Mouse (Mus musculus): ENCODE measurements around the gene Ntm.

GRCm38 (mm10) chr9:29369621-29370020 is 593.3 kb downstream of the Ntm start:
- TF ChIP-seq TCF12 (IDR thresholded peaks at IDR 0.05; ENCODE audit: insufficient read depth, poor library complexity, severe bottlenecking) (no peak), POLR2A (IDR thresholded peaks at IDR 0.05; ENCODE audit: insufficient read length, low read depth) (no peak), TCF3 (IDR thresholded peaks at IDR 0.05; ENCODE audit: insufficient read length, low read depth) (no peak), E2F4 (IDR thresholded peaks at IDR 0.05; ENCODE audit: insufficient read depth) (no peak), POLR2AphosphoS2 (IDR thresholded peaks at IDR 0.05; ENCODE audit: insufficient read length, low read depth) (no peak), MYOG (IDR thresholded peaks at IDR 0.05; ENCODE audit: control insufficient read depth in 1 of 3, insufficient read depth in 1 of 3, insufficient read length in 2 of 3, low read depth in 2 of 3) (no peak), MAX (IDR thresholded peaks at IDR 0.05; ENCODE audit: low read depth) (no peak)
